Mouse (Mus musculus): Measurements from ENCODE around the gene Gm9821.

GRCm38 (mm10) chr2:91936154-91936553 lies 9.3 kb upstream of the Gm9821 start:
- TF ChIP-seq POLR2A (IDR thresholded peaks at IDR 0.05; ENCODE audit: borderline replicate concordance, extremely low read depth, low read depth, low read length) (no peak), CTCF (IDR thresholded peaks at IDR 0.05; ENCODE audit: insufficient read depth, low read length) (no peak)

All from lung, adult 2 months (tissue).